Mouse (Mus musculus): ENCODE data around the gene Gm11639. TPM values are rescaled to one million over a fixed set of nuclear protein-coding genes. Genes with fewer than 3 reads are reported as not detected.

Gene Gm11639
- polyA plus RNA-seq, 1 experiment, result not detected

GRCm38 (mm10) chr11:105143564-105143963 is 458.1 kb downstream of the Gm11639 start:
- Histone ChIP-seq H3K4me3 (ENCODE audit: low read depth, low read length) (no peak overlapping the region), H3K4me1 (ENCODE audit: control insufficient read depth, insufficient read depth, insufficient read length, low read length) (no peaks in the 10 kb centered on the region), H3K27ac (ENCODE audit: insufficient read depth, low read depth, low read length) (no peak overlapping the region), H3K36me3 (ENCODE audit: control insufficient read depth, insufficient read depth, low read length) (peaks cover 13% of the 10 kb centered on the region), H3K27me3 (ENCODE audit: control insufficient read depth, insufficient read depth, low read length) (no peaks in the 10 kb centered on the region)
- TF ChIP-seq POLR2A (IDR thresholded peaks at IDR 0.05; ENCODE audit: low read depth, low read length) (no peak), CTCF (IDR thresholded peaks at IDR 0.05; ENCODE audit: extremely low read depth, insufficient read length, insufficient replicate concordance, low read depth, low read length) (no peak)

GRCm38 (mm10) chr11:105144084-105144483 is 458.6 kb downstream of the Gm11639 start:
- Histone ChIP-seq H3K4me1 (ENCODE audit: control insufficient read depth, insufficient read depth, insufficient read length, low read length) (no peaks in the 10 kb centered on the region), H3K4me3 (ENCODE audit: low read depth, low read length) (no peak overlapping the region), H3K27me3 (ENCODE audit: control insufficient read depth, insufficient read depth, low read length) (no peaks in the 10 kb centered on the region), H3K36me3 (ENCODE audit: control insufficient read depth, insufficient read depth, low read length) (peaks cover 13% of the 10 kb centered on the region), H3K27ac (ENCODE audit: insufficient read depth, low read depth, low read length) (no peak overlapping the region)
- 71% methylated on average over 3 of the region's 3 CpGs for WGBS
- TF ChIP-seq POLR2A (IDR thresholded peaks at IDR 0.05; ENCODE audit: low read depth, low read length) (no peak), CTCF (IDR thresholded peaks at IDR 0.05; ENCODE audit: extremely low read depth, insufficient read length, insufficient replicate concordance, low read depth, low read length) (no peak)

- Histone ChIP-seq H3K27ac (ENCODE audit: insufficient read depth, low read depth, low read length) (no peak overlapping the region), H3K27me3 (ENCODE audit: control insufficient read depth, insufficient read depth, low read length) (no peaks in the 10 kb centered on the region), H3K4me3 (ENCODE audit: low read depth, low read length) (no peak overlapping the region), H3K36me3 (ENCODE audit: control insufficient read depth, insufficient read depth, low read length) (peaks cover 9% of the 10 kb centered on the region), H3K4me1 (ENCODE audit: control insufficient read depth, insufficient read depth, insufficient read length, low read length) (no peaks in the 10 kb centered on the region)
- TF ChIP-seq CTCF (IDR thresholded peaks at IDR 0.05; ENCODE audit: extremely low read depth, insufficient read length, insufficient replicate concordance, low read depth, low read length) (no peak), POLR2A (IDR thresholded peaks at IDR 0.05; ENCODE audit: low read depth, low read length) (no peak)
- 65% methylated on average over 11 of the region's 11 CpGs for WGBS
Measured at GRCm38 (mm10) chr11:105144508-105145210, 459.2 kb downstream of the Gm11639 start.

GRCm38 (mm10) chr11:105145211-105145610 is 459.7 kb downstream of the Gm11639 start:
- TF ChIP-seq POLR2A (IDR thresholded peaks at IDR 0.05; ENCODE audit: low read depth, low read length) (no peak), CTCF (IDR thresholded peaks at IDR 0.05; ENCODE audit: extremely low read depth, insufficient read length, insufficient replicate concordance, low read depth, low read length) (no peak)
- Histone ChIP-seq H3K36me3 (ENCODE audit: control insufficient read depth, insufficient read depth, low read length) (peaks cover 3% of the 10 kb centered on the region; the same call in 1 of the 2 replicates), H3K27me3 (ENCODE audit: control insufficient read depth, insufficient read depth, low read length) (no peaks in the 10 kb centered on the region), H3K27ac (ENCODE audit: insufficient read depth, low read depth, low read length) (no peak overlapping the region), H3K4me1 (ENCODE audit: control insufficient read depth, insufficient read depth, insufficient read length, low read length) (no peaks in the 10 kb centered on the region), H3K4me3 (ENCODE audit: low read depth, low read length) (no peak overlapping the region)
- WGBS, result 69% methylated on average over 10 of the region's 10 CpGs

GRCm38 (mm10) chr11:105146593-105146992 is 461.1 kb downstream of the Gm11639 start, which contains the start of gene Gm10842:
Gene Gm10842 (plus strand): TSS chr11:105146893.
- Histone ChIP-seq H3K27ac (ENCODE audit: insufficient read depth, low read depth, low read length) (no peak within 1 kb of the TSS), H3K4me3 (ENCODE audit: low read depth, low read length) (no peak within 1 kb of the TSS), H3K36me3 (ENCODE audit: control insufficient read depth, insufficient read depth, low read length) (no peaks in the 10 kb centered on the region), H3K27me3 (ENCODE audit: control insufficient read depth, insufficient read depth, low read length) (peaks cover 5% of the 10 kb centered on the region; the same call in 1 of the 2 replicates), H3K4me1 (ENCODE audit: control insufficient read depth, insufficient read depth, insufficient read length, low read length) (no peaks in the 10 kb centered on the region)
- 87% methylated on average over 3 of the region's 3 CpGs for WGBS
- TF ChIP-seq POLR2A (IDR thresholded peaks at IDR 0.05; ENCODE audit: low read depth, low read length), result no peak
- no peak for TF ChIP-seq CTCF (IDR thresholded peaks at IDR 0.05; ENCODE audit: extremely low read depth, insufficient read length, insufficient replicate concordance, low read depth, low read length)

- H3K27ac ChIP-seq (ENCODE audit: insufficient read depth, low read depth, low read length), result no peak overlapping the region
- no peaks in the 10 kb centered on the region for H3K4me1 ChIP-seq (ENCODE audit: control insufficient read depth, insufficient read depth, insufficient read length, low read length)
- H3K36me3 ChIP-seq (ENCODE audit: control insufficient read depth, insufficient read depth, low read length), result no peaks in the 10 kb centered on the region
- H3K27me3 ChIP-seq (ENCODE audit: control insufficient read depth, insufficient read depth, low read length), result peaks cover 5% of the 10 kb centered on the region; the same call in 1 of the 2 replicates
- 65% methylated on average over 3 of the region's 3 CpGs for WGBS
- H3K4me3 ChIP-seq (ENCODE audit: low read depth, low read length), result no peak overlapping the region
- no peak for TF ChIP-seq CTCF (IDR thresholded peaks at IDR 0.05; ENCODE audit: extremely low read depth, insufficient read length, insufficient replicate concordance, low read depth, low read length)
- TF ChIP-seq POLR2A (IDR thresholded peaks at IDR 0.05; ENCODE audit: low read depth, low read length), result no peak
Measured at GRCm38 (mm10) chr11:105149353-105149752, 463.8 kb downstream of the Gm11639 start.

- H3K4me3 ChIP-seq (ENCODE audit: low read depth, low read length), result no peak overlapping the region
- 77% methylated on average over 1 of the region's 1 CpGs for WGBS
- no peaks in the 10 kb centered on the region for H3K36me3 ChIP-seq (ENCODE audit: control insufficient read depth, insufficient read depth, low read length)
- H3K4me1 ChIP-seq (ENCODE audit: control insufficient read depth, insufficient read depth, insufficient read length, low read length), result no peaks in the 10 kb centered on the region
- TF ChIP-seq POLR2A (IDR thresholded peaks at IDR 0.05; ENCODE audit: low read depth, low read length), result no peak
- TF ChIP-seq CTCF (IDR thresholded peaks at IDR 0.05; ENCODE audit: extremely low read depth, insufficient read length, insufficient replicate concordance, low read depth, low read length), result no peak
- H3K27ac ChIP-seq (ENCODE audit: insufficient read depth, low read depth, low read length), result no peak overlapping the region
- peaks cover 5% of the 10 kb centered on the region; the same call in 1 of the 2 replicates for H3K27me3 ChIP-seq (ENCODE audit: control insufficient read depth, insufficient read depth, low read length)
Measured at GRCm38 (mm10) chr11:105149766-105150165, 464.3 kb downstream of the Gm11639 start.
